Mouse (Mus musculus) limb, embryonic 11.5 days (tissue): ENCODE data around the gene Exo1. TPM values are rescaled to one million over a fixed set of nuclear protein-coding genes. Genes with fewer than 3 reads are reported as not detected.

ENCODE experiments used
- polyA plus RNA-seq: library from polyadenylated mRNA; unstranded; fragments of >200 nt; fragmentation: Nextera tagmentation; extraction: Ambion mirVana; gene quantifications from 2 replicates; pipeline ENCODE4 v1.2.1, GENCODE M21; 2014

The Exo1 gene
- polyA plus RNA-seq, 1 experiment from 2014 or later = 163 TPM

Other genes starting within 250 kb of the Exo1 start
- 10.5 and 11.8 TPM in 2 replicates for gene Opn3, start 187.8 kb upstream of the Exo1 start, polyA plus RNA-seq
- gene Chml, start 187.7 kb upstream of the Exo1 start, polyA plus RNA-seq = 3.6 and 5.2 TPM in 2 replicates
- not detected in 2 replicates for gene Wdr64, start 182.0 kb upstream of the Exo1 start, polyA plus RNA-seq
- gene Gm38100, start 39.7 kb downstream of the Exo1 start, polyA plus RNA-seq = 0.10 TPM in 1 of 2 replicates, not detected in the other
- 1.1 and 1.4 TPM in 2 replicates for gene Rbm8a2, start 98.5 kb downstream of the Exo1 start, polyA plus RNA-seq